Mouse (Mus musculus) liver, adult 2 months (tissue): Measurements from ENCODE around the gene Ifna5. TPM values are rescaled to one million over a fixed set of nuclear protein-coding genes. Genes with fewer than 3 reads are reported as not detected.
"Not testable (repeated sequence)": the region's sequence is repeated elsewhere in the genome, so short reads cannot be mapped to it uniquely, and the experiment has no call there.

ENCODE experiments used
- DNase-seq: peaks from one replicate; pipeline ENCODE4 v3.0.0-alpha.2; 2011; ENCODE audit warnings: low read depth, low spot score; ENCODE audit errors: extremely low read depth
- H3K27ac ChIP-seq: fragments of 200-500 bp; replicated peaks from 2 replicates; pipeline ENCODE4 v1.5.1; 2012; ENCODE audit warnings: low read depth, mild to moderate bottlenecking, control low read depth, inconsistent platforms, low read length; ENCODE audit not compliant: insufficient read depth
- H3K27me3 ChIP-seq: fragments of 200-500 bp; 2 replicates; pipeline ENCODE4 v1.6.1; 2012; ENCODE audit warnings: mild to moderate bottlenecking, moderate library complexity, low read length, inconsistent platforms; ENCODE audit not compliant: control insufficient read depth, insufficient read depth
- H3K36me3 ChIP-seq: fragments of 200-500 bp; 2 replicates; pipeline ENCODE4 v1.6.1; 2012; ENCODE audit warnings: low read length, inconsistent platforms; ENCODE audit not compliant: control insufficient read depth, insufficient read depth
- H3K4me1 ChIP-seq: fragments of 200-500 bp; 2 replicates; pipeline ENCODE4 v1.6.1; 2011; ENCODE audit warnings: low read length; ENCODE audit not compliant: control insufficient read depth, insufficient read depth
- H3K4me3 ChIP-seq: fragments of 200-500 bp; 2 replicates; pipeline ENCODE4 v1.5.1; 2011; ENCODE audit warnings: low read depth, mild to moderate bottlenecking, control low read depth, low read length, moderate library complexity; ENCODE audit not compliant: insufficient read depth
- H3K79me2 ChIP-seq: fragments of 200-500 bp; 2 replicates; pipeline ENCODE4 v1.6.1; 2012; ENCODE audit warnings: inconsistent platforms, mild to moderate bottlenecking, low read length, moderate library complexity; ENCODE audit not compliant: control insufficient read depth, insufficient read depth
- H3K9ac ChIP-seq: fragments of 200-500 bp; 2 replicates; pipeline ENCODE4 v1.6.1; 2012; ENCODE audit warnings: low read depth, mild to moderate bottlenecking, control low read depth, inconsistent platforms, low read length
- CTCF ChIP-seq: fragments of 200-500 bp; IDR thresholded peaks from 2 replicates; pipeline ENCODE4 v1.5.1; 2011; ENCODE audit warnings: low read depth, low read length, control low read depth
- WGBS: fragments of 180-500 bp; shearing (Covaris S2); methylation state at CpG from one replicate; pipeline ENCODE4 v1.1.7; 2018; 5-methylcytosine and 5-hydroxymethylcytosine counted together
- polyA plus RNA-seq: library from polyadenylated mRNA; depleted of rRNA; stranded (reverse); fragments of >200 nt; gene quantifications from 2 replicates; pipeline ENCODE4 v1.2.3, GENCODE M21; 2012; rRNA removed
- total RNA-seq: library from RNA; depleted of rRNA; stranded (reverse); fragments of >200 nt; gene quantifications from 2 replicates; pipeline ENCODE4 v1.2.3, GENCODE M21; 2014; rRNA removed

Gene Ifna5
- not detected in 2 replicates for total RNA-seq
- not detected in 2 replicates for polyA plus RNA-seq

DNA sequence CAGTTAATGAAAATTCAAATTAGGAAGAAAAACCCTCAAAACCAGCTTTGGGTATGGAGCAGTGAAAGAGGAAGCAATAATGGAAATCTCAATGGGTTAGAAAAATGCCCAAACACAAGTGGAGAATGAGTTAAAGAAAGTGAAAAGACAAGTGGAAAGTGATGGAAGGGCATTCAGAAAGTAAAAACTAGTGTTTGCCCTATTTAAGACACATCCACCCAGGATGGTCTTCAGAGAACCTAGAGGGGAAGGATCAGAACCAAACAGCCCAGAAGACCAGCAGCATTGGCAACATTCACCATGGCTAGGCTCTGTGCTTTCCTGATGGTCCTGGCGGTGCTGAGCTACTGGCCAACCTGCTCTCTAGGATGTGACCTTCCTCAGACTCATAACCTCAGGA, at the start of gene Ifna5:
TSS of gene Ifna5 (plus strand) at position 301 of the 400 bp plus-strand sequence.
- not testable (repeated sequence) for H3K36me3 ChIP-seq, H3K79me2 ChIP-seq, H3K27ac ChIP-seq, H3K9ac ChIP-seq, H3K4me1 ChIP-seq, H3K27me3 ChIP-seq, H3K4me3 ChIP-seq, DNase-seq
- WGBS: 66% methylated on average over 1 of the region's 1 CpGs

DNA sequence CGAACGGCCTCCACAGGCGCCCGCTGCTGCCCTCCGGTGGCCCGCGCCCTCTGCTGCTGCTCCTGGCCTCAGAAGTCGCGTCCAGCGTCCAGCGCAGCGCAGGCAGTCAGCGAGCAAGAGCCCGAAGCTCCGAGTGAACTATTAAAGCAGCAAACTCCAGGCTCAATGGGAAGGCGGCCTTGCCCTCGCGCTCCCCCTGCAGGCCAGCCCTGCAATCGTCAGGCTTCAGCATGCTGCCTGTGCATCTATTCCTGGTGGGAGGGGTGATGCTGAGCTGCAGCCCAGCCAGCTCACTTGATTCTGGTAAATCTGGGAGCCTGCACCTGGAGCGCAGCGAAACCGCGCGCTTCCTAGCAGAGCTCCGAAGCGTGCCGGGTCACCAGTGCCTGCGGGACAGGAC, 46.9 kb upstream of the Ifna5 start, which contains the start of gene Gm13277:
TSS of gene Gm13277 (plus strand) at position 231 of the 400 bp plus-strand sequence.
- H3K36me3 ChIP-seq, H3K27me3 ChIP-seq: not testable (repeated sequence)
- peak; percentile 53 for TF ChIP-seq CTCF

GRCm38 (mm10) chr4:88791250-88791649, 44.1 kb upstream of the Ifna5 start, which contains the start of gene Gm13278:
TSS of gene Gm13278 (plus strand) at chr4:88791550.
- DNase-seq, H3K27ac ChIP-seq, H3K79me2 ChIP-seq, H3K4me1 ChIP-seq, H3K9ac ChIP-seq, H3K36me3 ChIP-seq, H3K27me3 ChIP-seq, H3K4me3 ChIP-seq: not testable (repeated sequence)
- no CpG with 5 or more reads among the region's 28 CpGs for WGBS

More for the DNA sequence above, 46.9 kb upstream of the Ifna5 start, which contains the start of gene Gm13277:
- not testable (repeated sequence) for DNase-seq, H3K4me3 ChIP-seq, H3K79me2 ChIP-seq, H3K9ac ChIP-seq, H3K4me1 ChIP-seq, H3K27ac ChIP-seq
- WGBS: 0% methylated on average over 4 of the region's 28 CpGs

- H3K27me3 ChIP-seq, DNase-seq, H3K4me3 ChIP-seq, H3K36me3 ChIP-seq, H3K4me1 ChIP-seq, H3K79me2 ChIP-seq, H3K9ac ChIP-seq, H3K27ac ChIP-seq: not testable (repeated sequence)
- WGBS: under 1% methylated on average over 19 of the region's 52 CpGs
These were observed 41.2 kb upstream of the Ifna5 start, which contains the start of gene Gm13275 for GRCm38 (mm10) chr4:88793936-88794675. TSS of gene Gm13275 (plus strand) at chr4:88794487.

DNA sequence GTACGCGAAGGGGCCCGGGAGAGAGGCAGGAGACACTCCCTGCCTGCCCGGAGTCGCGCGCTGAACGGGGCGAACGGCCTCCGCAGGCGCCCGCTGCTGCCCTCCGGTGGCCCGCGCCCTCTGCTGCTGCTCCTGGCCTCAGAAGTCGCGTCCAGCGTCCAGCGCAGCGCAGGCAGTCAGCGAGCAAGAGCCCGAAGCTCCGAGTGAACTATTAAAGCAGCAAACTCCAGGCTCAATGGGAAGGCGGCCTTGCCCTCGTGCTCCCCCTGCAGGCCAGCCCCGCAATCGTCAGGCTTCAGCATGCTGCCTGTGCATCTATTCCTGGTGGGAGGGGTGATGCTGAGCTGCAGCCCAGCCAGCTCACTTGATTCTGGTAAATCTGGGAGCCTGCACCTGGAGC, 38.2 kb upstream of the Ifna5 start, which contains the start of gene Gm13279:
TSS of gene Gm13279 (plus strand) at position 301 of the 400 bp plus-strand sequence.
- H3K4me3 ChIP-seq, H3K79me2 ChIP-seq, H3K27me3 ChIP-seq, H3K27ac ChIP-seq, H3K36me3 ChIP-seq, H3K9ac ChIP-seq, DNase-seq, H3K4me1 ChIP-seq: not testable (repeated sequence)
- WGBS: no CpG with 5 or more reads among the region's 28 CpGs

GRCm38 (mm10) chr4:88799365-88799764, 36.0 kb upstream of the Ifna5 start, which contains the start of gene Gm13285:
TSS of gene Gm13285 (plus strand) at chr4:88799665.
- DNase-seq, H3K36me3 ChIP-seq, H3K27ac ChIP-seq, H3K4me1 ChIP-seq, H3K4me3 ChIP-seq, H3K79me2 ChIP-seq, H3K27me3 ChIP-seq, H3K9ac ChIP-seq: not testable (repeated sequence)
- 12% methylated on average over 6 of the region's 7 CpGs for WGBS

GRCm38 (mm10) chr4:88802954-88803353, 32.4 kb upstream of the Ifna5 start, which contains the start of gene Gm13287:
TSS of gene Gm13287 (plus strand) at chr4:88803254.
- not testable (repeated sequence) for H3K4me1 ChIP-seq, H3K36me3 ChIP-seq, H3K4me3 ChIP-seq, DNase-seq, H3K27ac ChIP-seq, H3K27me3 ChIP-seq, H3K9ac ChIP-seq, H3K79me2 ChIP-seq
- WGBS: no CpG with 5 or more reads among the region's 29 CpGs

DNA sequence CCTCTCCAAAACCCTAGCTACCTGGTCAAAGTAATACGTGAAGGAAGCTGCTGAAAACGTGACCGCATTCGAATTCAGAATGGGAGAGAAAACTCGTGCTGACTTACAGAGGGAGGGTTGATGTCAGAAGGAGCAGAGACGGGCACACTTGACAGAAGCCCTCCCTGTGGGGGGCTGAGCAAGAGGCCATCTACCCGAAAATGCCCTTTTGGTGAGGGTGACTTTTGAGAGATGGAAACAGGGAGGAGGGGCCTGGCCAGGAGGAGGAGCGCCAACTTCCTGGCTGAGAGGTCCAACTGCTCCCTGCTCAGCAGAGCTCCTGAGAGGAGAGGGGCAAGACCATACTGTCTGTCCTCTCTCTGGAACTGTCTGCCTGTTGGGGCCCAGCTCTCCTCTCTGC, 30.1 kb upstream of the Ifna5 start, which contains the start of gene Gm13288:
TSS of gene Gm13288 (plus strand) at position 301 of the 400 bp plus-strand sequence.
- DNase-seq, H3K27me3 ChIP-seq, H3K36me3 ChIP-seq, H3K4me1 ChIP-seq, H3K27ac ChIP-seq, H3K9ac ChIP-seq, H3K79me2 ChIP-seq: not testable (repeated sequence)
- WGBS: no CpG with 5 or more reads among the region's 8 CpGs
- peak within 1 kb of the TSS; percentile 6; the same call in 1 of the 2 replicates for H3K4me3 ChIP-seq

GRCm38 (mm10) chr4:88805761-88806160, 29.6 kb upstream of the Ifna5 start:
- not testable (repeated sequence) for H3K9ac ChIP-seq, DNase-seq, H3K4me1 ChIP-seq, H3K79me2 ChIP-seq, H3K36me3 ChIP-seq, H3K27me3 ChIP-seq, H3K27ac ChIP-seq
- peak overlapping the region; percentile 6; the same call in 1 of the 2 replicates for H3K4me3 ChIP-seq
- 0% methylated on average over 3 of the region's 34 CpGs for WGBS
